Mouse (Mus musculus) liver, embryonic 11.5 days (tissue): Measurements from ENCODE around the gene Kcna1. TPM values are rescaled to one million over a fixed set of nuclear protein-coding genes. Genes with fewer than 3 reads are reported as not detected.

Experiments used
- polyA plus RNA-seq: library from polyadenylated mRNA; unstranded; fragments of >200 nt; fragmentation: Nextera tagmentation; extraction: Ambion mirVana; gene quantifications from 2 replicates; pipeline ENCODE4 v1.2.1, GENCODE M21; 2014

Kcna1 gene
- polyA plus RNA-seq, 1 experiment from 2014 or later = 0.15 TPM

Other genes starting within 250 kb of the Kcna1 start
- gene Kcna5, start 111.0 kb downstream of the Kcna1 start, polyA plus RNA-seq = 1.5 and 1.9 TPM in 2 replicates
- gene Kcna6, start 94.3 kb upstream of the Kcna1 start, polyA plus RNA-seq = 1.2 and 1.4 TPM in 2 replicates
- 228 and 234 TPM in 2 replicates for gene Ndufa9, start 202.8 kb upstream of the Kcna1 start, polyA plus RNA-seq
- not detected in 2 replicates for gene Akap3, start 206.7 kb upstream of the Kcna1 start, polyA plus RNA-seq